Mouse (Mus musculus): ENCODE measurements at regions not wholly inside any gene's neighbourhood (a gene's known extent, or its start where the extent isn't known, plus 50 kb on each side); places are given as distances from the start of the nearest gene placed in this dataset.

- no peaks in the 10 kb centered on the region for H3K36me3 ChIP-seq (ENCODE audit: control insufficient read depth, insufficient read depth, low read length)
- TF ChIP-seq POLR2A (IDR thresholded peaks at IDR 0.05; ENCODE audit: control insufficient read depth, low read depth, low read length) (no peak), CTCF (IDR thresholded peaks at IDR 0.05; ENCODE audit: control insufficient read depth, insufficient read depth, insufficient replicate concordance, low read depth, low read length) (no peak)
- no peaks in the 10 kb centered on the region for H3K4me1 ChIP-seq (ENCODE audit: control insufficient read depth, insufficient read depth, low read length)
- no peak overlapping the region for H3K27ac ChIP-seq (ENCODE audit: control insufficient read depth, insufficient read depth, low read depth, low read length)
- no peaks in the 10 kb centered on the region for H3K27me3 ChIP-seq (ENCODE audit: control insufficient read depth, insufficient read depth, low read length)
- H3K4me3 ChIP-seq (ENCODE audit: control insufficient read depth, low read depth, low read length), result no peak overlapping the region
Observed at GRCm38 (mm10) chr3:61740088-61740487, 374.3 kb upstream of the B430305J03Rik start.

GRCm38 (mm10) chr3:61738528-61738927, 372.8 kb upstream of the B430305J03Rik start:
- Histone ChIP-seq H3K4me1 (ENCODE audit: control insufficient read depth, insufficient read depth, low read length) (no peaks in the 10 kb centered on the region), H3K27ac (ENCODE audit: control insufficient read depth, insufficient read depth, low read depth, low read length) (no peak overlapping the region), H3K36me3 (ENCODE audit: control insufficient read depth, insufficient read depth, low read length) (no peaks in the 10 kb centered on the region), H3K27me3 (ENCODE audit: control insufficient read depth, insufficient read depth, low read length) (no peaks in the 10 kb centered on the region), H3K4me3 (ENCODE audit: control insufficient read depth, low read depth, low read length) (no peak overlapping the region)
- TF ChIP-seq POLR2A (IDR thresholded peaks at IDR 0.05; ENCODE audit: control insufficient read depth, low read depth, low read length) (no peak), CTCF (IDR thresholded peaks at IDR 0.05; ENCODE audit: control insufficient read depth, insufficient read depth, insufficient replicate concordance, low read depth, low read length) (no peak)

- no peak for TF ChIP-seq POLR2A (IDR thresholded peaks at IDR 0.05; ENCODE audit: control insufficient read depth, low read depth, low read length)
- TF ChIP-seq CTCF (IDR thresholded peaks at IDR 0.05; ENCODE audit: control insufficient read depth, insufficient read depth, insufficient replicate concordance, low read depth, low read length), result no peak
- Histone ChIP-seq H3K27ac (ENCODE audit: control insufficient read depth, insufficient read depth, low read depth, low read length) (no peak overlapping the region), H3K4me1 (ENCODE audit: control insufficient read depth, insufficient read depth, low read length) (no peaks in the 10 kb centered on the region), H3K27me3 (ENCODE audit: control insufficient read depth, insufficient read depth, low read length) (no peaks in the 10 kb centered on the region), H3K4me3 (ENCODE audit: control insufficient read depth, low read depth, low read length) (no peak overlapping the region), H3K36me3 (ENCODE audit: control insufficient read depth, insufficient read depth, low read length) (no peaks in the 10 kb centered on the region)
Observed at GRCm38 (mm10) chr3:61716785-61717184, 351.0 kb upstream of the B430305J03Rik start.

GRCm38 (mm10) chr3:61687933-61688705, 322.4 kb upstream of the B430305J03Rik start:
- no peak overlapping the region for H3K4me3 ChIP-seq (ENCODE audit: control insufficient read depth, low read depth, low read length)
- H3K27me3 ChIP-seq (ENCODE audit: control insufficient read depth, insufficient read depth, low read length), result no peaks in the 10 kb centered on the region
- no peaks in the 10 kb centered on the region for H3K4me1 ChIP-seq (ENCODE audit: control insufficient read depth, insufficient read depth, low read length)
- H3K27ac ChIP-seq (ENCODE audit: control insufficient read depth, insufficient read depth, low read depth, low read length), result no peak overlapping the region
- TF ChIP-seq POLR2A (IDR thresholded peaks at IDR 0.05; ENCODE audit: control insufficient read depth, low read depth, low read length) (no peak), CTCF (IDR thresholded peaks at IDR 0.05; ENCODE audit: control insufficient read depth, insufficient read depth, insufficient replicate concordance, low read depth, low read length) (no peak)
- H3K36me3 ChIP-seq (ENCODE audit: control insufficient read depth, insufficient read depth, low read length), result no peaks in the 10 kb centered on the region

GRCm38 (mm10) chr3:61670874-61671273, 305.1 kb upstream of the B430305J03Rik start:
- Histone ChIP-seq H3K36me3 (ENCODE audit: control insufficient read depth, insufficient read depth, low read length) (no peaks in the 10 kb centered on the region), H3K4me3 (ENCODE audit: control insufficient read depth, low read depth, low read length) (no peak overlapping the region), H3K27me3 (ENCODE audit: control insufficient read depth, insufficient read depth, low read length) (no peaks in the 10 kb centered on the region), H3K4me1 (ENCODE audit: control insufficient read depth, insufficient read depth, low read length) (no peaks in the 10 kb centered on the region), H3K27ac (ENCODE audit: control insufficient read depth, insufficient read depth, low read depth, low read length) (no peak overlapping the region)
- no peak for TF ChIP-seq POLR2A (IDR thresholded peaks at IDR 0.05; ENCODE audit: control insufficient read depth, low read depth, low read length)
- no peak for TF ChIP-seq CTCF (IDR thresholded peaks at IDR 0.05; ENCODE audit: control insufficient read depth, insufficient read depth, insufficient replicate concordance, low read depth, low read length)

GRCm38 (mm10) chr3:61656143-61656542, 290.4 kb upstream of the B430305J03Rik start:
- H3K27ac ChIP-seq (ENCODE audit: control insufficient read depth, insufficient read depth, low read depth, low read length), result no peak overlapping the region
- H3K4me3 ChIP-seq (ENCODE audit: control insufficient read depth, low read depth, low read length), result no peak overlapping the region
- no peaks in the 10 kb centered on the region for H3K4me1 ChIP-seq (ENCODE audit: control insufficient read depth, insufficient read depth, low read length)
- TF ChIP-seq CTCF (IDR thresholded peaks at IDR 0.05; ENCODE audit: control insufficient read depth, insufficient read depth, insufficient replicate concordance, low read depth, low read length) (no peak), POLR2A (IDR thresholded peaks at IDR 0.05; ENCODE audit: control insufficient read depth, low read depth, low read length) (no peak)
- H3K27me3 ChIP-seq (ENCODE audit: control insufficient read depth, insufficient read depth, low read length), result no peaks in the 10 kb centered on the region
- no peaks in the 10 kb centered on the region for H3K36me3 ChIP-seq (ENCODE audit: control insufficient read depth, insufficient read depth, low read length)

GRCm38 (mm10) chr3:61628535-61628934, 262.8 kb upstream of the B430305J03Rik start:
- no peak for TF ChIP-seq CTCF (IDR thresholded peaks at IDR 0.05; ENCODE audit: control insufficient read depth, insufficient read depth, insufficient replicate concordance, low read depth, low read length)
- TF ChIP-seq POLR2A (IDR thresholded peaks at IDR 0.05; ENCODE audit: control insufficient read depth, low read depth, low read length), result no peak
- H3K4me1 ChIP-seq (ENCODE audit: control insufficient read depth, insufficient read depth, low read length), result no peaks in the 10 kb centered on the region

More at GRCm38 (mm10) chr3:61628535-61628934, 262.8 kb upstream of the B430305J03Rik start:
- Histone ChIP-seq H3K4me3 (ENCODE audit: control insufficient read depth, low read depth, low read length) (no peak overlapping the region), H3K27me3 (ENCODE audit: control insufficient read depth, insufficient read depth, low read length) (no peaks in the 10 kb centered on the region), H3K36me3 (ENCODE audit: control insufficient read depth, insufficient read depth, low read length) (no peaks in the 10 kb centered on the region), H3K27ac (ENCODE audit: control insufficient read depth, insufficient read depth, low read depth, low read length) (no peak overlapping the region)
